ENCODE assay signal across 9 mouse cellular contexts in the genomic region with DNA sequence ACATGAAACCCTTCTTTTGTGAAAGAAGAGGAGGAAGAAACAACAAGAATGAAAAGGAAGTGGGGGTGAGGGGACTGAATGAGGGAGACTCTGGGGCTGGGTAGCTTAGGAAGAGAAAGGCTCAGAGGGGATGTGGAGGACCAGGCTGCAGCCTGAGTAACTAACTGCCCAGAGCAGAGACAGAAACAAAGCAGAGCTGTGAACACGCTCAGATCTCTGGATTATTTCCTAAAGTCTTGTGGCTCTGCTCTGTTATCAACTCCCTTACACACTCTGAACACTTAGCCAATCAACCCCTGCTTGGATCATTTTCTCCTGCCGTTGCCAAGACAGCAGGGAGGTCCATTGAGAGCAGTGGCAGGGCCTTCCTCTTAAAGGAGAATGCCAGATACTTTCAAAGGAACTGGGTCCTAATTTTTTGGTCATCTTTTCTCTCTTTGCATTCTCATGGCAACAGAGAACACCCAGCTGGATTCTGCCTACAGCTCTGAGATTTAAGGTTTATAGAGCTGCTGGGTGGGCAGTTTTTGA. TPM values are rescaled to one million over a fixed set of nuclear protein-coding genes. Genes with fewer than 3 reads are reported as not detected.
A peak's percentile ranks its signal among the peaks of the same experiment; 100 is the strongest.
DNase-seq lines count a peak whose midpoint lies in the region; ATAC-seq lines count a peak whose summit lies in the region.
"Had no signal": no experiment of that assay in that cellular context is flagged by ENCODE, and none has a peak within 500 bp of the region (broad histone marks: within the 10 kb centered on the region; RNA-seq: fewer than 3 reads in every experiment).

No protein-coding gene starts in this region.

- peak overlapping the region; percentile 45 for H3K27ac ChIP-seq in hindbrain, embryonic 13.5 days
- no peak overlapping the region for H3K27ac ChIP-seq in hindbrain, embryonic 11.5 days (ENCODE audit: low read depth, low read length)
- H3K27ac ChIP-seq in forebrain, embryonic 16.5 days (ENCODE audit: low read length) = peak overlapping the region; percentile 52
- H3K27ac ChIP-seq in stomach, embryonic 16.5 days (ENCODE audit: low read length) = peak overlapping the region; percentile 49
- H3K27ac ChIP-seq: embryonic facial prominence, embryonic 13.5 days had no signal

- no peak overlapping the region for H3K4me3 ChIP-seq in hindbrain, embryonic 13.5 days
- H3K4me3 ChIP-seq in hindbrain, embryonic 11.5 days (ENCODE audit: low read depth, low read length) = no peak overlapping the region
- H3K4me3 ChIP-seq in forebrain, embryonic 16.5 days (replicated peaks; ENCODE audit: low read length) = no peak overlapping the region
- no peak overlapping the region for H3K4me3 ChIP-seq in stomach, embryonic 16.5 days (replicated peaks; ENCODE audit: low read length)
- H3K4me3 ChIP-seq: embryonic facial prominence, embryonic 13.5 days had no signal

- DNase-seq in hindbrain, embryonic 11.5 days (ENCODE audit: low spot score) = no peak
- peak; percentile 43 for DNase-seq in adipocyte (ENCODE audit: low spot score)
- DNase-seq in kidney, postnatal 10 days = peak; percentile 21
- no peak for DNase-seq in cerebellum, adult 9-11 months
- no peak for DNase-seq in cerebellum, postnatal 14 days

- peaks cover 14% of the 10 kb centered on the region for H3K4me1 ChIP-seq in hindbrain, embryonic 13.5 days (replicated peaks)
- no peaks in the 10 kb centered on the region for H3K4me1 ChIP-seq in hindbrain, embryonic 11.5 days (replicated peaks; ENCODE audit: control insufficient read depth, insufficient read depth, low read length)
- peaks cover 30% of the 10 kb centered on the region for H3K4me1 ChIP-seq in forebrain, embryonic 16.5 days (replicated peaks; ENCODE audit: control insufficient read depth, insufficient read depth, low read length)
- H3K4me1 ChIP-seq in stomach, embryonic 16.5 days (ENCODE audit: control insufficient read depth, insufficient read depth, low read length) = peaks cover 11% of the 10 kb centered on the region; the same call in 1 of the 2 replicates

- H3K36me3 ChIP-seq in hindbrain, embryonic 13.5 days = no peaks in the 10 kb centered on the region
- no peaks in the 10 kb centered on the region for H3K36me3 ChIP-seq in hindbrain, embryonic 11.5 days (ENCODE audit: control insufficient read depth, insufficient read depth, low read length)
- no peaks in the 10 kb centered on the region for H3K36me3 ChIP-seq in forebrain, embryonic 16.5 days (ENCODE audit: control insufficient read depth, insufficient read depth)
- no peaks in the 10 kb centered on the region for H3K36me3 ChIP-seq in stomach, embryonic 16.5 days (ENCODE audit: control insufficient read depth, insufficient read depth, low read length)
- H3K36me3 ChIP-seq: embryonic facial prominence, embryonic 13.5 days had no signal

- WGBS in hindbrain, embryonic 13.5 days = 20% methylated on average over 2 of the region's 2 CpGs
- 18% methylated on average over 2 of the region's 2 CpGs for WGBS in hindbrain, embryonic 11.5 days
- 2% methylated on average over 2 of the region's 2 CpGs for WGBS in forebrain, embryonic 16.5 days
- WGBS in stomach, embryonic 16.5 days = 6% methylated on average over 2 of the region's 2 CpGs

- ATAC-seq in hindbrain, embryonic 13.5 days (ENCODE audit: low FRiP score) = peak; percentile 57
- ATAC-seq in hindbrain, embryonic 11.5 days (ENCODE audit: low FRiP score) = no peak
- ATAC-seq in forebrain, embryonic 16.5 days = peak; percentile 91
- ATAC-seq in stomach, embryonic 16.5 days (ENCODE audit: insufficient read depth, low FRiP score) = peak; percentile 77

- no peaks in the 10 kb centered on the region for H3K27me3 ChIP-seq in hindbrain, embryonic 13.5 days
- H3K27me3 ChIP-seq in hindbrain, embryonic 11.5 days (ENCODE audit: control insufficient read depth, insufficient read depth, low read length) = no peaks in the 10 kb centered on the region
- H3K27me3 ChIP-seq in forebrain, embryonic 16.5 days (replicated peaks; ENCODE audit: control insufficient read depth, insufficient read depth, low read length) = no peaks in the 10 kb centered on the region
- H3K27me3 ChIP-seq in stomach, embryonic 16.5 days (ENCODE audit: control insufficient read depth, insufficient read depth, low read length) = no peaks in the 10 kb centered on the region
- H3K27me3 ChIP-seq: embryonic facial prominence, embryonic 13.5 days had no signal

- no peak overlapping the region for H3K9ac ChIP-seq in hindbrain, embryonic 13.5 days
- no peak overlapping the region for H3K9ac ChIP-seq in hindbrain, embryonic 11.5 days (ENCODE audit: low read depth, low read length)
- no peak overlapping the region for H3K9ac ChIP-seq in forebrain, embryonic 16.5 days (replicated peaks; ENCODE audit: low read depth, low read length)
- H3K9ac ChIP-seq in stomach, embryonic 16.5 days (ENCODE audit: low read length) = no peak overlapping the region
- H3K9ac ChIP-seq: embryonic facial prominence, embryonic 13.5 days had no signal

- no peak overlapping the region for H3K4me2 ChIP-seq in hindbrain, embryonic 13.5 days
- H3K4me2 ChIP-seq in hindbrain, embryonic 11.5 days (replicated peaks; ENCODE audit: low read depth, low read length) = no peak overlapping the region
- H3K4me2 ChIP-seq in forebrain, embryonic 16.5 days (ENCODE audit: low read length) = no peak overlapping the region
- no peak overlapping the region for H3K4me2 ChIP-seq in stomach, embryonic 16.5 days (ENCODE audit: low read depth, low read length)
- H3K4me2 ChIP-seq: embryonic facial prominence, embryonic 13.5 days had no signal

- H3K9me3 ChIP-seq in hindbrain, embryonic 13.5 days = no peaks in the 10 kb centered on the region
- no peaks in the 10 kb centered on the region for H3K9me3 ChIP-seq in hindbrain, embryonic 11.5 days (ENCODE audit: control insufficient read depth, low read length)
- H3K9me3 ChIP-seq in forebrain, embryonic 16.5 days (ENCODE audit: control insufficient read depth, low read length) = no peaks in the 10 kb centered on the region
- no peaks in the 10 kb centered on the region for H3K9me3 ChIP-seq in stomach, embryonic 16.5 days (replicated peaks; ENCODE audit: control insufficient read depth, low read length)
- H3K9me3 ChIP-seq: embryonic facial prominence, embryonic 13.5 days had no signal

RNA-seq across cellular contexts. Expression of a gene that starts 5.5 kb away (rescaled TPM):
- 19.9 and 21.0 TPM in 2 replicates for polyA plus RNA-seq in hindbrain, embryonic 13.5 days (2015; fragmentation: Nextera tagmentation; extraction: Ambion mirVana)
- 8.0 and 9.9 TPM in 2 replicates for polyA plus RNA-seq in hindbrain, embryonic 11.5 days (2014; fragmentation: Nextera tagmentation; extraction: Ambion mirVana)
- polyA plus RNA-seq in forebrain, embryonic 16.5 days (2015; fragmentation: Nextera tagmentation; extraction: Ambion mirVana) = 50.8 and 57.8 TPM in 2 replicates
- 3.7 and 4.5 TPM in 2 replicates for polyA plus RNA-seq in stomach, embryonic 16.5 days (2015; fragmentation: Nextera tagmentation; extraction: Ambion mirVana)

RNA-seq across cellular contexts. Expression of a gene that starts 48.7 kb away (rescaled TPM):
- 3.5 and 5.0 TPM in 2 replicates for polyA plus RNA-seq in hindbrain, embryonic 13.5 days (2015; fragmentation: Nextera tagmentation; extraction: Ambion mirVana)
- polyA plus RNA-seq in hindbrain, embryonic 11.5 days (2014; fragmentation: Nextera tagmentation; extraction: Ambion mirVana) = 7.9 and 10.2 TPM in 2 replicates
- polyA plus RNA-seq in forebrain, embryonic 16.5 days (2015; fragmentation: Nextera tagmentation; extraction: Ambion mirVana) = 5.4 and 5.6 TPM in 2 replicates
- 7.2 TPM in 2 replicates for polyA plus RNA-seq in stomach, embryonic 16.5 days (2015; fragmentation: Nextera tagmentation; extraction: Ambion mirVana)

Comparison
In these comparisons a context has a peak if more than half of its experiments do, and no peak if none do; other contexts are left out.
1. DNase-seq: peak in adipocyte (single experiment) and kidney, postnatal 10 days (single experiment); none in hindbrain, embryonic 11.5 days (single experiment), cerebellum, adult 9-11 months (single experiment) and cerebellum, postnatal 14 days (0 of 2).